Mouse (Mus musculus) ES-CJ7 (cell line): ENCODE results near the gene Dpy19l1.
A peak's percentile ranks its signal among the peaks of the same experiment; 100 is the strongest.

Experiments used
- DNase-seq: peaks from one replicate; pipeline ENCODE4 v3.0.0; 2011; ENCODE audit warnings: low read depth, low spot score

Gene Dpy19l1

DNA sequence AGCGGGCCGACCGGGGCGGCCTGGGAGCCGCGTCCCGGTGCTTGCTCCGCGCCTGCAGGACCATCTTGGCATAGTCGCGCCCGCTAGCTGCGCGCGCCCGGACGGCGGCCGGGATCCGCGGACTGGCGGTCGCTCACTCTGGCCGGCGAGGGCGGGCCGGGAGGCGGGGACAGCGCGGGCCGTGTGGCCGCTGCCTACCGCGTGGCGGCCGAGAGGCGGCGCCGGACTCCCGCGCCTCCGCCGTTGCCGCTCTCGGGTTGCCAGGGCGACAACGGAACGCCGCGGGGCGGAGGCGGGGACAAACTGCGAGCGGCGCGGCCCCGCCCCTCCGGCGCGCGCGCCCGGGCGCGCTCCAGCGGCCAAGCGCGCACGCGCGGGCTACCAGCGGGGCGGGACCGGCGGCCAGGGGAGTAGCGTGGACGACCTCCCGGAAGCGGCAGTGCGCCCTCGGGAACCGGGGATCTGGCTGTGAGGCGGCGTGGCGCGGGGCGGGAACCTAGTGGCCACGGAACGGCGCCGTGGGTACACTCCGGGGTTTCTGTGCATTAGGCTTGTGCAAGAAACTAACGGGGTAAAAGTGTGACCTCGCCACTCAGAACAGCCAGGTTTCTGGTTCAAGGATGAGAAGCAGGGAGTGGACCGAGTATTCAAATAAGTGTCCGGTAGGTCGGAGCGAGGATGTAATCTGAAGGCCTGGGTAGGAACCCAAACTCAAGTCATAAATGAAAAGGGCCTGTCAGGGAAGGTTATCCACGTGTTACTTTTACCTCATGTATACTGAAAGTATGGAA lies at the start of gene Dpy19l1:
Gene Dpy19l1 (minus strand): TSS at position 74 of the 791 bp plus-strand sequence.
- peak; percentile 71 for DNase-seq

DNA sequence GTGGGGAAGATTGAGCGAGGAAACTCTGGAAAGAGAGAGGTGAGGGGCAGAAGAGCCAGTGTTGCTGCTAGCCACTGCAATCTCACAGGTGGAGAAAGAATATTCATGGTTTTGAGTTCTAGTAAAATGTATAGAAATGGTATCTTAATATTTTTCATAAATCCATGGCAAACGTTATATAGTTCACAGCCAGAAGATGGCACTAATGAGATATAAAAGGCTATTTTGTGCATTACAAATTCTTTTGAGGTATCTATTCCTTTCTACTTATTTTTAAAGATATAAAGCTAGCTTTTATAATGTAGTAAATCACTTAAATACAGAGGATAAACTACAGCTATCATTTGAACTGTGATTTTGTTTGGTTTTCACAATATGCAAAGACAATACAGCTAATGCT lies 35.2 kb upstream of the Dpy19l1 start:
- no peak for DNase-seq

DNA sequence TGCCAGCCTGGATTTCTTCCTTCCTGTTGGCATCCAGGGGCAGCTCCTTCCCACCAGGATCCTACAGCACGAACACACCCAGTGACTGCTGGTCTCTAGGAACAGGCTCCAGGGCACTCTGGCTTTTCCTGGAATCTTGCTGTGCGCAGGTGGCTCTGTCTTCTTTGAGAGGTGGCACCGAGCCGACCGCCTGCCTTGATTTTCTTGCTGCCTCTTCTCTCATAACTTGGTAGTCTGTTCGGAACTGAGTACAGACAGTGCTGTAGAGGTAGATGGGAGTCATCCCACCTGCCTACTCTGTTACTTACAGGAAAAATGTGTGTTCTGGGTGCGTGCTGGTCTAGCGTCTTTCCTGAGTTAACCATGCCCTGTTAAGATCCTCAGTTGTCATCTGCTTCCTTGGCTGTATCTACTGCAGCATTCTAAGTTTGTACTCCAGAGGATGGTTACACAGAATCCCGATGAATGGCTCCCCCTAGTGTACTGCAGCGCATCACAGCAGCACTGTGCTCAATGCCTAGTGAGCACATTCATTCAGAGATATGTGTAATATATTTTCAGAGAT lies 13.7 kb upstream of the Dpy19l1 start:
- DNase-seq, result peak; percentile 46

DNA sequence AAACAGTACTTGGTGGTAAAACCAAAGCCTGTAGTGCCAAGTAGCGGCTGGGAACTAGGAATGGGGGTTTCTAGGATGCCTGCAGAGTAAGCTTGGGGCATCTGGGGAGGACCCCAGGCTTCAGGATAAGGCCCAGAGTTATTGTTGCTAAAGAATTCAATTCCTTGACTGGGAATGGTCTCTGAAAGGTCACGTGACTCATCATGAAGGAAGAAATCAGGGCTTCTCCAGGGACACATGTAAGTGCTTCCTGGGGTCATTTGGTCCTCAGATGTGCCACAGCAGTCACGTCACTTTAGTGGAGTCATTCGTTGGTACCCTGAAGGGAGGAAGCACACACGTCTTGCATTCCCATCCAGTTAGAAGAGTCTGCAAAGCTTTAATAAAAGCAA lies 11.1 kb upstream of the Dpy19l1 start:
- no peak for DNase-seq

DNA sequence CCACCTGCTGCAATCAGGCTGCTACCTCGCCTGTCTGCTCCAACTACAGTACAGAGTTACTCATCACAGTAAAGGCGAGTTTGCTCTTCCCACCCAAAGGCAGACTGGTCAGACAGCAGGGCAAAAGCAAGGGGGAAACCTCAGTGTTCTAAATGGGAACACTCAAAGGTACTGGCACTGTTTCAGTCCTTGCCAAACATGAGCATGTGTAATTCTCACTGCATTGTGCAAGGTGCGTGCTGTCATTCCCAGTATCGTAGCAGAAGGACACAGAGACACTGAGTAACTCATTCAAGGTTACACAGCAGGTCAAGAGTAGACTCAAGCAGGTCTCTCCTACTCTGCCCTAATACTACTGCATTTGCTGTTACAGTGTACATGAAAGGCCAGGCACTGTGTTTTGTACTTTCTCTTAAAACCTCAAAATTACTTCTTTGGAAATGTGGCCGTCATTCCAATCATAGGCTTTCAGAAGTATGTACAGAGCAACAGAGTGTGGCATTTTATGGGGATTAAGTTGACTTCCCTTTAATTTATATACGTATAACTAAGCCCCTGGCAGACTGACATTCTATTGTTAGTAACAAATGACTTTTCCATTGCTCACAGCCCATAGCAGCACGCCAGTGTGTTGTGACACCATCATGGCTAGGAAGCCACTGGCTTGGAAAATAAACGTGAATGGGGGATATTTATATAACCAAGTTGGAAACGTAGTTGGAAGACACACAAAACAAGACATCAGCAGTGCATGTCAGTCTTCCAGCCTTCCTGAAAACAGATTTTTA lies 10.5 kb upstream of the Dpy19l1 start:
- no peak for DNase-seq

DNA sequence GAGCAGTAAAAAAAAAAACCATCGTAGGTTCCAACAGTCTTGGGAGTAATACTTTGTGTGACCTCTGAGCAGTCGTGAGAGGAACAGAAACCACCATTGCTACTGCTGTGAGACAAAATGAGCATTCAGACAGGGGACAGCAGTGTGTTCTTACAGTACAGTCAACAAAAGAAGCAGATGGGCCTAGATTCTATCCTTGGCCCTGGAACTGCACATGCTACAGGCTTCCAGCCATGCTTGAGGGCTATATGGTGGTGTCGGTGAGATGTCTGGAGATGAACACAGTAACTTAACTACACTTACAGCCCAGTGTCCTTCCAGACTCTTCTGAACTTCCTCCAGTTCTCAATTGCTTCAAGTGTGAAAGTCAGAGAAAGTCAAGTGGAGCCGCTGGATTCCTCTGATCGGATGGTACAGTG lies 9.2 kb upstream of the Dpy19l1 start:
- DNase-seq, result no peak

DNA sequence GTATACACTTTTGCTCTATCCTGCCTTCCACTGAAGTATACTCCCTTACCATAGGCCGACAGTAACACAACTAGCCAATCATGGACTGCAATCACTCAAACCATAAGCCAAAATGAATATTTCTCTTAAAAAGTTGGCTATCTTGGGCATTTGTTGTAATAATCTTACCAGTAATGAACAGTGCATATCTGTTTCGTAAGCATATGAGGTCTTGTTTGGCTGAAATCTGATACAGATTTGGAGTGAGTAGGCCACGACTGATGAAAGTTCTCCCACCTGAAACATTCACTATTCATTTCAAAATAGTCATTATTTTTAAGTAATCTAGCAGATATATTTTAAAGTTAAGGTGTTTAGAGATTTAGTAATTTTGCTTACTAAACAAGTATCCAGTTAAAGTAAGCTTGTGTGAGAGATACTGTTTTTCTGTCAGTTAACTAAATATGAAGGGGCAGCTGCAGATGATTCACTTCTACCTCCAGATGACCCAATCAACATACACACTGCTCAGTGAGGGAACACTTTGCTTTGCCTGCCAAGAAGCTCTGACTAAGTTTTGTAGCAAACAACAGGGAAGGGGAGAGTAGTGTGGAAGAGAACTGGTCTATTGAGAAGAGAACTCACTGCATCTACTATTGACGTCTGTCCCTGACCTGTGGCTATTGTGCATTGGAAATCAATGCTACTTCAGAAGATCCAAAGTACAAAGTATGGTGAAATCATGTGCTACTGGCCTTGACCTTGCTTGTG lies 8.6 kb upstream of the Dpy19l1 start:
- DNase-seq, result no peak

DNA sequence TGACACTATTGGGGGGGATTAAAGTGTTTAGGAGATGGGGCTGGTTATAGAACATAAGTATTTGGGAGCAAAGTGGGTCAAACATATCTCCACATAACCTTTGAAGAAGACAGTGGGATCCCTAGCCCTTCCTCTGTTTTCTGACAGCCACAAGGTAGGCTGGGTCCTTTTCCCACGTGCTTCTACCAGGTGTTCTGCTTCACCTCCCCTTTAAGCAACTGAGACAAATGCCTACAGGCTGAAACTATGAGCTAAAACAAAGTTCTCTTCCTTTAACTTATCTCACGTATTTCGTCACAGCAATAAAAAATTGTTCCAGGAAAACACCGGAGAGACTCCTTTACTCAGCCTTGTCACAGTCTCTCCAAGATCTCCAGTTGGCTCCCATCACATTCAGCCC lies 5.9 kb upstream of the Dpy19l1 start:
- no peak for DNase-seq

DNA sequence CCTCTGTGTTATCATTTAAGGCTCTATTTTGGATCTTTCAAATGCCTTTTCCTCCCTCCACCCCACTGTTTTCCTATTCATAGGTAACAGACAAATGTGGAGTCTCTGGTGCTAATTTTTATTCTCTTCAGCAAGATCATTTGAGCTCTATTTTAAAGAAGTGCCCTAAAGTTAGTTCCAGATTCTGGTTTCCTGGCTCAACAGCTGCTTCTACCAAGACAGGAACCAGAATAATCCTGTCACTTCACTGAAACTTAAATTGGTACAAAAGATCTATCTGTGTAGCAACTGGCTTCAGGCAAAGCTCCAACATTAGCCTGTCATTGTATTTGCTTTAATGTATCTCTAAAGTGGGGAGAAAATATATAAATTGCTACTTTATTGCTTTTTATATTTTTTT lies 3.6 kb upstream of the Dpy19l1 start:
- no peak for DNase-seq

DNA sequence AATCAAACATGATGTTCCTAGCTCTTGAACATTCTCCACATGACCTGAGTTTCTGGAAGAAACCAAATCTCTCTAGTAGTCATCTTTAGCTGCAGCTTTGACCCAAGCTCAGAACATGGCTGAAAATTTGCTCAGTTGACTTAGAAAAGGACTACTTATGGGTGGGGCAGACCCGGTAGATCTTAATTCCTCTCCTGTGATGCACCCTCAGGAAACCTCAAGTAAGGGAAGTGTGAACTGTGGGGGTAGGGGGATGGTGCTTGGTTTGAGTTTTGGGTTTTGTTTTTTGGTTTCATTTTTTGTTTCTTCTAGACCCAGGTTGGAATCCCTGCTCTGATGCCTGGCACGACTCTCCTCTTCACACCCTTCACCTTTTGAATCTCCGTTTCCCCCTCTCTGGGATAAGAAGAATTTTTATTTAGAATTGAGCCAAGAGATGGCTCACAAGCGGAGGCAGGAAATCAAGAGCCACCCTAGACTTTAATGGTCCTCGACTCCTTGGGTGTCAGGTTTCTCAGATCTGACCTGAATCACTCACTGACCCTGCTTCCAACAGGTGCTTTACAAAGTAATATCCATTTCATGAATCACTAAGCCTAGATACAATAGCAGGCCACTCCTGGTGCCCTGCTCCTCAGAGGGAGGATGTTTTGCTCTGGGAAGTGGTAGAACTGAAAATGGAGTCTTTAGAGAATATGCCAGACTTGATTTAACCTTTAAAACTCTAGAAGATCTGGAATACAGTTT lies 2.2 kb upstream of the Dpy19l1 start:
- peak; percentile 36 for DNase-seq

DNA sequence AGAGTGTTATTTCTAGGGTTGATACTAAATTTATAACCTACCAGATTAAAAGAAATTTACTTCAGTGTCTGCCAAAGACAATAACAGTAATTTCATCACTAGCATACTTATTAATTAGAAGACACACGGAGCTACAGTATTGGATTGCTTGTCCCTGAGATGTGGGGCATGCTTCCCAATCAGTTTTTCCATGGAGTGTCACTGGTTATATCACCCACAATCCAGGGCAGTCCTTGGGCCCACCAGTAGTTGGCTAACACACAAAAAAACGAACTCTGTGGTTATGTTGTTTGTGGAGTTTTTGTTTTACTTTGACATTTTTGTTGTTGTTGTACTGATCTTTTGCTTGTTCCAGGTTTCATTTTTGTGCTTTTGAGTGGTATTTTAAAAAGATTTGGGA lies 1.4 kb upstream of the Dpy19l1 start:
- peak; percentile 16 for DNase-seq

DNA sequence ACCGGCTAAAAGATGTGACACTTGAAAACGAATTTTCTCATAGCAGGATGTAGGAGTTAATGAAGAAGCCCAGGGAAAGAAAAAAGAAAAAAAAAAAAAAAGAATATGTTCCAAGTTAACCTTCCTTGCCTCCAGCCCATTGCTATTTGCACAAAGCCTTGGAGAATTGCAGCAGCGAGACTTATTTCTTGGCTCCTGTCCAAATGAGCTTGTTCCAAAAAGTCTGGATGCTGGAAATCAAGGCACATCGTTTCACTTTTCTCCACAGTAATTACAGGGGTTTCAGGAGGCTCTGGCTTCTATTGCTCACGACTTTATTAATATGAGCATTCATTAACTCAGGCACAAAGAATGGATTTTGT lies 899 bp upstream of the Dpy19l1 start:
- no peak for DNase-seq

DNA sequence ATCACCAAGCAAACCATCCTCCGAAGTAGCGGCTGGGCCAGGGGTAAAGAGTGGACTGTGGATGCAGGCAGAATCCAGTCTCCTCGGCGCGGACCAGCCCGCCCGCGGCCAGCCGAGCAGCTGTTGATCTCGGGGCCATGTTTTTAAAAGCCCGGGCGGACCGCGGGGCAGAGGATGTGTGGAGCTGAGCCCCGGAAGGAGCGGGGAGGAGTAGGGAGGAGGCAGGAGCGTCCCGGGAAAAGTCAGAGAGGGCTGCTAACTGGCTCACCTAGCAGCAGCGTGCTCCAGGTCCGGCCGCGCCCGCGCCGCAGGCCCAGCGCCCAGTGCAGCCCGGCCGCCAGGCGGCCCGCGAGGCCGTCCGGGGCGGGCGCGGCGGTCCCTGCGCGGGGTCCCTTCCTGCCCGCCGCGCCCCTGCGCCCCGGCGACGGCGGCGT lies 352 bp downstream of the Dpy19l1 start:
- peak; percentile 45 for DNase-seq

DNA sequence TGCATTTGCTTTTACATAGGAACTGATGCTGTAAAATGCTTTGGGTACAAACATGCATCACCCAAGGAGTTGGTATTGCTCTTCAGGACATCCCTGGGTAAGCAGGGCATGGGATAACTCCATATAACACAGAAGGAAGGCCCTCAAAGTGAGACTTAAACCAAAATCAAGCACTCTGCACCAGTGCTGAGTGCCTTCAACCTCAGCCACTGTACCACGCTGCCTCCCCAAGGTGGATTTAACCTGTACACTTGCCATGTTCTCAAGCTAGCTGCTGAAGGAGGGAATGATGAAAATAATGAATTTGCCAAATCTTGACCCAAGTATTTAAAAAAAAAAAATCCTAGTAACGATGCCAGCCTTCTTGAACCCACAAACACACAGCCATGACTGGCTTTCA lies 1.3 kb downstream of the Dpy19l1 start:
- no peak for DNase-seq

DNA sequence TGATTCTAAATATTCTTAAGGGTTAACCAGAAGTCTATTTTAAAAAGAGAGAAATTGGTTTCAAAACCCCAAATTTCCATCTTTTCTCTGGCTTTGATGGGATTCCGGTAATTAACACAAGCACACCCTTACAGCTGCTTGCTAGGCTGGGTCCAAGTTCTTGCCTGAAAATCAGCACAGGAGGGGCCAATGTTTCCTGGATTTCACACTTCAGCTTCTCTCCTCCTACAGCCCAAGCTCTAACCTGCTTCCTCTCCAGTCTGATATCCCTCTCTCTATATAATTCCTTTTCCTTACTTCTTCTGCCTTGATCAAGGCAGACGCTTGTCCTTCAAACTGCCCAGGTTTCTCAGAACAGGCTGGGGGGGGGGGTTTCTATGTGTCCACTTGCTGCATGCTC lies 6.7 kb downstream of the Dpy19l1 start:
- DNase-seq, result no peak

DNA sequence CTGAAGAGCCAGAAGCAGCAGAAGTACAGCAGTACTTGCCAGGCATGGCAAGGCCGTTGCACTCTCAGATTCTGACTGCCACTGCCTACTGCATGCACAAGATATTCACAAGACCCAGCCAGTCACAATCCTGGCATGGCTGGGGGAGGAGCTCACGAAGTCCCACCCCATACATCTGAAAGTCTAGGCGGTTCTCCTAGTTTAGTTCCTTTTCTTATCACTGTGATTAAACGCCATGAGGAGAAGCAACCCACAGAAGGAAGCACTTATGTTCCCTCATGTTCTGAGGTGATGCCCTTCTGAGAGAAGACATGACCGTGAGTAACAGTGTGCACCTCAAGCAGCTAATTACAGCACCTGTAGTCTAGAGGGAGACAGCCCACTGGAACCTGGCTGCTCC lies 12.4 kb downstream of the Dpy19l1 start:
- DNase-seq, result no peak

DNA sequence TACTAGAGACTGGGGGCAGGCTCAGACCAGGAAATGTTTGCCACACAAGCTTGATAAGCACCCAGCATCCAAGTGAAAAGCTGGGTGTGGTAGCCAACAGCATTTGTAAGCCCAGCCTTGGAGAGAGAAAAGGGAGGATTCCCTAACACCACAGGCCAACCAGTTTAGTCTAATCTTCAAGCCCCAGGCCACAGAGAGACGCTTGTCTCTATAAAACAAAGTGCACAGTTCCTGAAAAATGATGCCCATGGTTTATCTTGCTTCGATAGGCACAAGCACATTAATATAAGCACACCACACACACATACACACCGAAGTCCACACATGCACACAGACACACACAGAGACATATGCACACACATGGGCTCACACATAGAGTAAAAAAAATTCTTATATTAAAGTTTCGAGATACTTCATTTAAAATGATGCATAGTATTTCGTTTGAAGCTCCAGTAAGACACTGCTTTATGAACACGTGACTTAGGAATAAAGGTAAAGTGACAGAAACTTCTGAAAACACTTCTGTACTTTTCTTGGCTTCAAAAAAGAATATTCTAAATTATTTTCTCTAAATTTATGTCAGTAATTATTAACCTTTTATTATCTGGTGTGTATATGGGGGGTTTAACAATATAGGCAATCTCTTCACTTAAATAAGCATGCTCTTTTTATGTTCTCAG lies 14.4 kb downstream of the Dpy19l1 start:
- peak; percentile 32 for DNase-seq

DNA sequence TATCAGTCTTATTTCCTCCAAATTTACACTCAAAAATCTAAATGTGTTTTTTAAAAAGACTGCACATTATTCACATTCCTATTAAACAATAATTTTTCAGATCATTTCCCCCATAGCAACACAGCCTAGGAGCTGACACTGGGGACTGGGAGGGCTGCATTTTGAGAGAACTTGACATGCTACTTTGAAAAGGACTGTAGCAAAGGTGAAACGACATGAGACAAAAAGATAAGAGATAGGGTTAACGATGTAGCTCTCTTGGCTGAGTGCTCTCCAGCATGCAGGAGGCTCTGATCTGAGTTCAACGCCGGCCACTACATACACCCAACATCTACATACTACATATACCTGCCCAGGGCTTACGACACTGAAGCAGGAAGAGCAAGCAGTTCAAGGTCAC lies 20.6 kb downstream of the Dpy19l1 start:
- DNase-seq, result no peak

DNA sequence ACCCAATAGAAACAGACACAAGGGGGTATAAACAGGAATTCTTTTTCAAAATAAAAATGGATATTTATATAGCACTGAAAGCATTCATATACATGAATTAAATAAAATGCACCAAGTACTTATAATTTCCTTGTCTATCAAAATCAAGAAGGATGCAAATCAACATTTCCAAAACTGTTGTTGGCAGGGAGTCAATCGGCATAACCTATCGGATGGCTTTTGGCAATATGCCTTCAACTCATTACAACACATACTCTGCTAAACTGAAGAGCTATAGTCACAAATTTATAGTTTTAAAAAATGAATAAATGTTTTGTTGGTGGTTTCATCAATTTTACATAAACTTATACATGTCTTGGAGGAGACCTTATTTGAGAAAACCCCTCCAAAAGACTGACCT lies 25.7 kb downstream of the Dpy19l1 start:
- no peak for DNase-seq

DNA sequence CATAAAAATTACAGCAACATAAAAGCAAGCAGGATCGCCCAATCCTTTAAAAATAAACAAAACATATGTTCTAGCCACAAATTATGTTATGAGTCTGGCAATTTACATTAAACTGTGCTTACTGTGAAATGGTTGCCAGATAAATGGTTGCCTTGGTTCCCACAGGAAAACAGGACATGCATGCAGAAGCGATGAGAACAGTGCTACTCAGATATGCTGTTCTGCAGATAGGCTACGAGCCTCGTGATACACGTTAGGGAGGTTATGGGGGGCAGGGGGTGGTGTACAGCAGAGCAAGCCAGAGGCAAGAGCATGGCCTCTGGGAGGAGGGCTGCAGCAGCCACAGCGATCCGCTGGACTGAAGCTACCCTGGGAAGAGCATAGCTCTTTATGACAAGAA lies 29.1 kb downstream of the Dpy19l1 start:
- DNase-seq, result no peak

DNA sequence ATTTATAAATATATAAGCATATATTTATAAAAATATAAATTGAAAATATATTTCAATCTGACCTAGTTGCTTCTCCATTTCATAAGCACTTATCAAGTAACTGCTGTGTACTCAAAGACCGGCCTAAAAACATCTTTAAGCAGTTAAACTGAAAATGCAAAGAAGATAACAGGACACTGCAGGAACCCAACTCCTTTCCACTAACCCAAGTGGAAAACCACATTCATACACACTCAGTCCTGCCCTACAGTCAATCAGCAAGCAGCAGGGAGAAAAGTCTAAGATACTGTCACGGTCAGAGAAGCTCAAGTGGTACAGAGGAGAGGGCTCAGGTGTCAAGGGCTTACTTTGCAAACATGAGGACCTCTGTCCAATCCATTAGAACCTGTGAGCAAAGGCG lies 30.4 kb downstream of the Dpy19l1 start:
- DNase-seq, result no peak
